Mouse (Mus musculus) cortical plate, adult 2 months (tissue): Measurements from ENCODE around the gene Pcbp1. TPM values are rescaled to one million over a fixed set of nuclear protein-coding genes. Genes with fewer than 3 reads are reported as not detected.
"Not testable (repeated sequence)": the region's sequence is repeated elsewhere in the genome, so short reads cannot be mapped to it uniquely, and the experiment has no call there.

Experiments
- H3K27ac ChIP-seq: fragments of 200-500 bp; 2 replicates; pipeline ENCODE4 v1.5.1; 2012; ENCODE audit warnings: low read length, control low read depth, inconsistent platforms; ENCODE audit not compliant: insufficient read depth
- H3K4me1 ChIP-seq: fragments of 200-500 bp; 2 replicates; pipeline ENCODE4 v1.6.1; 2011; ENCODE audit warnings: low read length; ENCODE audit not compliant: control insufficient read depth, insufficient read depth
- H3K4me3 ChIP-seq: fragments of 200-500 bp; 2 replicates; pipeline ENCODE4 v1.5.1; 2011; ENCODE audit warnings: mild to moderate bottlenecking, low read length, control low read depth; ENCODE audit not compliant: insufficient read depth
- CTCF ChIP-seq: fragments of 200-500 bp; IDR thresholded peaks from 2 replicates; pipeline ENCODE4 v1.5.1; 2011; ENCODE audit warnings: mild to moderate bottlenecking, control low read depth, low read length; ENCODE audit not compliant: insufficient read depth; ENCODE audit errors: extremely low read depth
- POLR2A ChIP-seq: fragments of 200-500 bp; IDR thresholded peaks from 2 replicates; pipeline ENCODE4 v1.6.1; 2011; ENCODE audit warnings: mild to moderate bottlenecking, low read length, control low read depth; ENCODE audit not compliant: insufficient read depth; ENCODE audit errors: extremely low read depth
- polyA plus RNA-seq: library from polyadenylated mRNA; depleted of rRNA; stranded (reverse); fragments of >200 nt; gene quantifications from 2 replicates; pipeline ENCODE4 v1.2.3, GENCODE M21; 2012

Pcbp1 gene
- polyA plus RNA-seq, 1 experiment: 165 TPM

DNA sequence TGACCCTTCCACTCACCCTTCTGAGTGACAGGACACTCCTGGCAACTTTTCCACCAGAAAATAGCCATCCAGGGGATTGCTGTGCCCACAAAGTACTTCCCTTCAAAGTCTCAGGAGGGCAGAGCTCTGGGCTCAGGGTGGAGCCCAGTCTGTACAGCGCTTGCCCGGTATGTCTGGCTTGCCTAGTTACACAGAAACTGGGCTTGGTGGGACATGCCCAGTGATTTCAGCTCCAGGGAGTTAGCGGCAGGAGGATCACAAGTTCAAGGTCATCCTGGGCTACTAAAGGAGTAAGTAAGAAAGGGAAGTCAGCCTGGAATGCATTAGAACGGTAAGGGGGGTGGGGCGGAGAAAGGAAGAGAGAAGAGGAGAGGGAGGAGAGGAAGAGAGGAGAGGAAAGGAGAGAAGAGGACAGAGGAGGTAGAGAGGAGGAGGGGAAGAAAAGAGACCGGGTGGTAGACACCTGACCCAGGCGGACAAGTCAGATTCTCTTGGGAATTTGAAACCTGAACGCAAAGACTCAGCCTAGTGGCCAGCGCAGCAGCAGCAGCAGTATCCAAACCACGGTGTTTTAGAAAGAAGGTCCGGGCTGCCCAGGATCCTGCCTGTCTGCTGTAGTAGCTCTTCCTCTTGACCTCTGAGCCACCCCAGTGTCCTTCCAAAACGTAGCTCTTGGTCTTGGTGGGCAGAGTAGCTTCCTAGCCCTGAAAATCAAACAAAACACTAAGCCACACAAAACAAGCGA is 28.9 kb downstream of the Pcbp1 start:
- TF ChIP-seq POLR2A (no peak), CTCF (no peak)
- Histone ChIP-seq H3K4me1 (no peaks in the 10 kb centered on the region), H3K27ac (peak overlapping the region; percentile 62), H3K4me3 (0 out of 2 replicates have a peak overlapping the region, but pooled peaks have one; percentile 14)

DNA sequence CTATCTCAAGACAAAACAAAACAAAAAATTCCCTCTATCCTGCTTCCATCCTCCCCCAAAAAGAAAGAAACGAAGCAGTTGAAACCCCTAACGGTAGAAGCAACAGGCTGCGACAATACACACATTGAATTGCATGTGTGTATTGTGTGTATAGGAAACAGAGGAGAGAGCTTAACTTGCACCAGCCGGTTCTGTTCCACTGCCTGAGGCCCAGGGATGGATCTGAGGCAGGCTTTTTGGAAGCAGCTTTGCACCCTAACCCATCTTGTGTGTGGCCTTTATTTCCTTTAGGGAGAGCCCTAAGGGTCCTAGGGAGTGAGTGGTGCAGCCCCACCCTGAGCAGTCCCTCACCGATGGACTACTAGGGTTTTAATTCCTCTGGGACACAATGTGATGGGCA is 29.5 kb downstream of the Pcbp1 start:
- Histone ChIP-seq H3K4me1 (no peaks in the 10 kb centered on the region), H3K27ac (no peak overlapping the region), H3K4me3 (no peak overlapping the region)

DNA sequence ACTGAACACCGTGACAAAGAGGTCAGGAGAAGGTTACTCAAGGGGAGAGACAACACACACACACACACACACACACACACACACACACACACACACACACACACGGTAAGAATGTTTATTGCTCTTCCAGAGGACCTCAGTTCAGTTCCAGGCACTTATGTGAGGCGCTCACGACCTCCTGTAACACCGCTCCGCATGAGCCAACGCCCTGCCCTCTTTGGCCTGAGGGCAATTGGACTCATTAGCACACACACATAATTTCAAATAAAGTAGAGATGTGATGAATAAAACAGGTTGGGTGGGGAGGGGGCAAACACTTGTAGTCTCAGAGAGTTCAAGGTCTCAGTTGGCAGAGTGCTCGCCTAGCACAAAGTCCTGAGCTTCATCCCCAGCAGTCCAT is 30.0 kb downstream of the Pcbp1 start:
- no peaks in the 10 kb centered on the region for H3K4me1 ChIP-seq
- TF ChIP-seq CTCF: no peak
- no peak for TF ChIP-seq POLR2A
- H3K27ac ChIP-seq: no peak overlapping the region
- no peak overlapping the region for H3K4me3 ChIP-seq

More for the DNA sequence above, 29.5 kb downstream of the Pcbp1 start:
- TF ChIP-seq POLR2A (no peak), CTCF (no peak)

DNA sequence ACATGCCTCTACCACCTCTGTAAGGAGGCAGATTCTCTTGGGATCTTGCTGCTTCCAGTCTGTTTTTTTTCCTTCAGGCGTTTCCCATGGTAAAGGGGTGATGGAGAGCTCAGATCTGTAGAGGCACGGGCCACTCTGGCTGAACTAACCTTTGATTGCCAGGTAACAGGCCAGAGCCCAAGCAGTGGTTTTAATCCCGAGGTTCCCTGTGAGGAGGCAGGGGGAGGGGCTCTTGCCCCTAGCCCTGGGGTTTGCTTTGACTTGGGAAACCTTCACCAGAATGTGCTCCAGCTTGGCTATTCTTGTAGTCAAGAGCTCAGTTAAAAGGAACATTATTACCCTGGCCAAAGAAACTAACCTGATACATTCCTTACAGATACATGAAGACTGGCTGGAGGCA is 30.5 kb downstream of the Pcbp1 start:
- Histone ChIP-seq H3K4me1 (no peaks in the 10 kb centered on the region), H3K4me3 (no peak overlapping the region), H3K27ac (no peak overlapping the region)
- no peak for TF ChIP-seq POLR2A
- no peak for TF ChIP-seq CTCF

DNA sequence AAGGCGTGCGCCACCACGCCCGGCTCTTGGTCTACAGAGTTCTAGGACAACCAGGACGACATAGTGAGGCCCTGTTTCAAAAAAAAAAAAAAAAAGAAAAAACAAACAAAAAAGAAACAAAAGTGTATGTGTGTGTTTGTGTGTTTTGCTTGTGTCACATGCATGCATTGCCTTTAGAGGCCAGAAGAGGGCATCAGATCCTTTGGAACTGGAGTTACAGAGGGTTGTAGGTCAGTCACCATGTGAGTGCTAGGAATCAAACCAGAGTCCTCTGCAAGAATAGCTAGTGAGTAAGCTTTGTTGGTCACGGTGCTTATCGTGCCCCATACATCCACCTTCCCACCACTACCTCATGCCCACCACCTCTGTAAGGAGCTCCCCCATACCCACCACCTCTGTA is 31.4 kb downstream of the Pcbp1 start:
- no peaks in the 10 kb centered on the region for H3K4me1 ChIP-seq
- TF ChIP-seq CTCF: peak; percentile 22; the same call in 1 of the 2 replicates
- TF ChIP-seq POLR2A: no peak
- no peak overlapping the region for H3K27ac ChIP-seq
- H3K4me3 ChIP-seq: no peak overlapping the region

DNA sequence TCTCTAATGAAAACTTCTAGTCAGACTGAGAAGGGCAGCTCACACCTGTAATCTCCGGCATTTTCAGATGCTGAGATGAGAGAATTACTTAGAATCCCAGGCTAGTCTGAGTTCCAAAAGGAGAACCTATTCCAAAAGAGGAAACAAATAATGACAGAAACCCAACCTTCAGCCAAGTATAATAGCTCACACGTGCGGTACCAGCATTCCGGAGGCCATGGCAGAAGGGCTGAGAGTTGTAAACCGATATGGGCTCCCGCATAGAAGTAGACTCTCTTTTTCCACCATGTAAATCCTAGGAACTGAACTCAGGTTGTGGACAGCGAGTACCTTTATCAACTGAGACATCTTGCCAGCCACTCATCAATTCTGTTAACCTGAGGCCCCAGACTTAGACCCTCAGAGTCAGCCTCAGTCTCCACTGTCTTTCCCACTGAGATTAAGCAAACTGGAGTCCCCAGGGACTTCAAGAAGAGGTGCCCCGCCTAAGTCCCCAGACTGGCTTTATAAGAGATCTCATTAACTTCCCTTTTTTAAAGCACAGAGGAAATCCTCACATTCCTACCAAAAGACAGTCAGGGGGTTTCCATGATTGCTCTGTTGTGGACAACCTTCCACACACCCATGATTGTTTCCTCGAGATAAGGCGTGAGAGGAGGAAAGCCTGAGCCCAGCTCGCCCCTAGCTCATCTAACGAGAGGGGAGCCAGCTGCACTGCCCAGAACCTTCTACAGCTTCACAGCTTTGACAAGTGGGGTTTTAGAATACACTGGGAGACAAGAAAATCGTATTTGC is 32.5 kb downstream of the Pcbp1 start:
- no peak for TF ChIP-seq POLR2A
- no peak for TF ChIP-seq CTCF
- Histone ChIP-seq H3K27ac (no peak overlapping the region), H3K4me1 (no peaks in the 10 kb centered on the region), H3K4me3 (no peak overlapping the region)

DNA sequence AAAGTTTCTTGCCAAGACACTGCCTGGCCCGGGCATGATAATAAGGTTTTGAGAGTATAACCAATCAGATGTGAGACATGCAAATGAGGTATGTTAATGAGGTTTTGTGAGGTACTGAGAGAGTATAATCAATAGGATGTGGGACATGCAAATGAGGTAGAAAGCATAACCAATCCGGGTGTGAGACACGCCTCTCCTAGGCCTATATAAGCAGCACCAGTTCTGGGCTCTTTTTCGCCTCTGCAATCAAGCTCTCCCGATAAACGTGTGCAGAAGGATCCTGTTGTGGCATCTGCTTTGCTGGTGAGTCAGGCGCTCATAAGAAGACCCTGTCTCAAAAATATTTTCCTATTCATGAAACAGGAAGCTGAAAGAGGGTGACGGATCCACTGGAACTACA is 35.7 kb downstream of the Pcbp1 start:
- not testable (repeated sequence) for H3K4me1 ChIP-seq, H3K4me3 ChIP-seq, H3K27ac ChIP-seq

DNA sequence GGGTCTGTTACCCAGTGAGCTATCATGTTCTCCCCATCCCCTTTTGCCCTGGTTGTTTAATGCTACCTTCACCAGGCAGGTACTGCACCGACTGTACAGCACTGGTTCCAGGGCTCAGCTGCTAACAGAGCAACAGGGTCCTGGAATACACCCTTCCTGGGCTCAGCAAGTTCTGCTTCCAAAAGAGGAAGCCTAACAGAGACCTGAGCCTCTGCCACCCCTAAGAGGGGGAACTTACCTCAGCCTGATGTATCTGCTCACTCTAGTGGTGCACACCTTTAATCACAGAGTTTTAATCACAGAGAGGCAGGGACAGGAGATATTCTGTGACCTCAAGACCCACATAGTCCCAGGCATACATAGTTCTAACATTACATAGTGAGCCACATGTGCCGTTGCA is 36.2 kb downstream of the Pcbp1 start:
- no peak overlapping the region for H3K27ac ChIP-seq
- TF ChIP-seq CTCF: no peak
- TF ChIP-seq POLR2A: no peak
- no peak overlapping the region for H3K4me3 ChIP-seq
- H3K4me1 ChIP-seq: peaks cover 6% of the 10 kb centered on the region

DNA sequence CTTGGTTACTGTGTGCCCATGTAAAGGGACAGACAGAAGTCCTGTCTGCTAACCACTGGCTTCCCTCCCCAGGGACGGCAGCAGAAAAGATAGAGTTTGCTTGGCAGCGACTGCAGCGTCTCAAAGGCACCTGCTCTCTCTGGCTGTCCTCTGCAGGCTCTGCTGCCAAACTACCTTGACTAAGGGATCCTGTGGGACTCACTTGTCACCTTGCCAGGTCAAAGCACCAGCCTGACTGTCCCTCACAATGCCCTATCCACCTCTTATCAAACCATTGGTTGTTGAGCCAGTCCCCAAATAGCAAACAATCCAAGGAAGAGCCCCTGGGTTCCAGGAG is 38.0 kb downstream of the Pcbp1 start:
- Histone ChIP-seq H3K4me3 (no peak overlapping the region), H3K4me1 (peaks cover 6% of the 10 kb centered on the region), H3K27ac (peak overlapping the region; percentile 90)
- TF ChIP-seq CTCF (no peak), POLR2A (no peak)
